Mouse (Mus musculus) liver, adult 2 months (tissue): ENCODE results near the gene Sfxn3. TPM values are rescaled to one million over a fixed set of nuclear protein-coding genes. Genes with fewer than 3 reads are reported as not detected.
A peak's percentile ranks its signal among the peaks of the same experiment; 100 is the strongest.

Source experiments
- DNase-seq: peaks from one replicate; pipeline ENCODE4 v3.0.0-alpha.2; 2011; ENCODE audit warnings: low read depth, low spot score; ENCODE audit errors: extremely low read depth
- H3K27ac ChIP-seq: fragments of 200-500 bp; replicated peaks from 2 replicates; pipeline ENCODE4 v1.5.1; 2012; ENCODE audit warnings: low read depth, mild to moderate bottlenecking, control low read depth, inconsistent platforms, low read length; ENCODE audit not compliant: insufficient read depth
- H3K27me3 ChIP-seq: fragments of 200-500 bp; 2 replicates; pipeline ENCODE4 v1.6.1; 2012; ENCODE audit warnings: mild to moderate bottlenecking, moderate library complexity, low read length, inconsistent platforms; ENCODE audit not compliant: control insufficient read depth, insufficient read depth
- H3K36me3 ChIP-seq: fragments of 200-500 bp; 2 replicates; pipeline ENCODE4 v1.6.1; 2012; ENCODE audit warnings: low read length, inconsistent platforms; ENCODE audit not compliant: control insufficient read depth, insufficient read depth
- H3K4me1 ChIP-seq: fragments of 200-500 bp; 2 replicates; pipeline ENCODE4 v1.6.1; 2011; ENCODE audit warnings: low read length; ENCODE audit not compliant: control insufficient read depth, insufficient read depth
- H3K4me3 ChIP-seq: fragments of 200-500 bp; 2 replicates; pipeline ENCODE4 v1.5.1; 2011; ENCODE audit warnings: low read depth, mild to moderate bottlenecking, control low read depth, low read length, moderate library complexity; ENCODE audit not compliant: insufficient read depth
- H3K79me2 ChIP-seq: fragments of 200-500 bp; 2 replicates; pipeline ENCODE4 v1.6.1; 2012; ENCODE audit warnings: inconsistent platforms, mild to moderate bottlenecking, low read length, moderate library complexity; ENCODE audit not compliant: control insufficient read depth, insufficient read depth
- H3K9ac ChIP-seq: fragments of 200-500 bp; 2 replicates; pipeline ENCODE4 v1.6.1; 2012; ENCODE audit warnings: low read depth, mild to moderate bottlenecking, control low read depth, inconsistent platforms, low read length
- CTCF ChIP-seq: fragments of 200-500 bp; IDR thresholded peaks from 2 replicates; pipeline ENCODE4 v1.5.1; 2011; ENCODE audit warnings: low read depth, low read length, control low read depth
- POLR2A ChIP-seq: fragments of 200-500 bp; IDR thresholded peaks from 2 replicates; pipeline ENCODE4 v1.6.1; 2011; ENCODE audit warnings: low read length, control low read depth; ENCODE audit not compliant: insufficient read depth; ENCODE audit errors: extremely low read depth
- WGBS: fragments of 180-500 bp; shearing (Covaris S2); methylation state at CpG from one replicate; pipeline ENCODE4 v1.1.7; 2018; 5-methylcytosine and 5-hydroxymethylcytosine counted together
- polyA plus RNA-seq: library from polyadenylated mRNA; depleted of rRNA; stranded (reverse); fragments of >200 nt; gene quantifications from 2 replicates; pipeline ENCODE4 v1.2.3, GENCODE M21; 2012
- total RNA-seq: library from RNA; depleted of rRNA; stranded (reverse); fragments of >200 nt; gene quantifications from 2 replicates; pipeline ENCODE4 v1.2.3, GENCODE M21; 2014

The Sfxn3 gene
- total and polyA plus RNA-seq, 2 experiments: 0.65 to 1.5 TPM

DNA sequence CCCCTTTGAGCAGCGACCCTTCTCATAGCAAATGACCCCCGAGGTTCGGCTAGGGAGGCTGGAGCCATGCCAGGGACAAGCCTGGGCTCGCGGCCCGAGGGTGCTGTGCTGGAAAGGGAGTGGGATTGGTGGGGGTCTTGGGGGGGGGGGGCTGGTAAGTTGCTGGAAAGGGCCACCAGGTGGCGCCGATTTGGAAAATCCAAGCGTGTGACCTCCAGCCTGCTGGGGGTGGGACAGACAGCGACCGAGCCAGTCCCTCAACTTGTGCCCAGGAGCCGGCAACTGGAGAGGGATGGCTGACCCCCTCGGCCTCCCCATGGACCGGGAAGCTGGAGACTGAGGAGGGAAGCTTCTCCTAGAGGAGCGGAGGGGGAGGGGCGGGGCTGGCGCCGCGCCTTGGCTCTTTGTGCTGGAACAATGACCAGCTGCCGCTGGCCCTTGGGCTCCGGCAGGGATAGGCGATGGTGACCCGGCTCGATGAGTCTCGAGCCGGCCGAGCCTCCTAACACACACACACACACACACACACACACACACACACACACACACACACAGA, 30.0 kb upstream of the Sfxn3 start:
- Histone ChIP-seq H3K79me2 (peaks cover 16% of the 10 kb centered on the region; the same call in 1 of the 2 replicates), H3K27ac (peak overlapping the region; percentile 67), H3K9ac (peak overlapping the region; percentile 67), H3K27me3 (no peaks in the 10 kb centered on the region), H3K4me3 (peak overlapping the region; percentile 63), H3K4me1 (peaks cover 16% of the 10 kb centered on the region), H3K36me3 (no peaks in the 10 kb centered on the region)
- WGBS: under 1% methylated on average over 19 of the region's 27 CpGs
- peak; percentile 62 for DNase-seq
- TF ChIP-seq POLR2A: no peak
- TF ChIP-seq CTCF: peak; percentile 50

GRCm38 (mm10) chr19:45017909-45018308, 29.4 kb upstream of the Sfxn3 start:
- H3K36me3 ChIP-seq: 0 out of 2 replicates have a peak, but pooled peaks cover 3% of the 10 kb centered on the region
- DNase-seq: no peak
- peak overlapping the region; percentile 67 for H3K9ac ChIP-seq
- no peaks in the 10 kb centered on the region for H3K27me3 ChIP-seq
- 2% methylated on average over 39 of the region's 48 CpGs for WGBS
- H3K4me3 ChIP-seq: peak overlapping the region; percentile 63
- peaks cover 16% of the 10 kb centered on the region; the same call in 1 of the 2 replicates for H3K79me2 ChIP-seq
- peaks cover 16% of the 10 kb centered on the region for H3K4me1 ChIP-seq
- TF ChIP-seq POLR2A: no peak
- H3K27ac ChIP-seq: peak overlapping the region; percentile 62

DNA sequence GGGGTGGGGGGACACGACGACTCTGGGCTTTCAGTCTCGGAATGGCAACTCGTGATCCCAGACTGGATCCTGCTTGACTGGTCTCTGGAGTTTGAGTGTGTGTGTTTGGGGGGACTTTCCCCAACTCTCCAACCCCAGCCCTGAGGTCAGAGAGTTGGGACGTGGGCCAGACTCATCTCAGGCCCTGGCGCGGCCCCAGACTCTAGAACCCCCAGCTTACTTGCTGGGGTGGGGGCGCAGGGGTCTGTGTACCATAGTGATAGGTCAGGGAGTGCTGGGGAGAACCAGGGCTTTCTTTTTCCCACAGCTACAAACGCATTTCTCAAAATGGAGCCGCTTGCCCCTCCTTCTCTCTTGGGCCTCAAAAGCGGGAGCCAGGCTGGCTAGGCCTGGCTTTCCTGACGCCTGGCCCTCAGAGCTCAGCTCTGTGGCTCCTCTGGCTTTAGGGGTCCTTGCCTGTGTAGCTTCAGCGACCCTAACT, 28.9 kb upstream of the Sfxn3 start:
- H3K27me3 ChIP-seq: no peaks in the 10 kb centered on the region
- WGBS: 29% methylated on average over 13 of the region's 13 CpGs
- H3K79me2 ChIP-seq: peaks cover 16% of the 10 kb centered on the region; the same call in 1 of the 2 replicates
- H3K9ac ChIP-seq: peak overlapping the region; percentile 67
- peaks cover 16% of the 10 kb centered on the region for H3K4me1 ChIP-seq
- H3K36me3 ChIP-seq: 0 out of 2 replicates have a peak, but pooled peaks cover 3% of the 10 kb centered on the region
- DNase-seq: no peak
- TF ChIP-seq CTCF: no peak
- no peak for TF ChIP-seq POLR2A
- peak overlapping the region; percentile 63 for H3K4me3 ChIP-seq
- peak overlapping the region; percentile 58 for H3K27ac ChIP-seq

- DNase-seq: no peak
- 71% methylated on average over 6 of the region's 6 CpGs for WGBS
- peaks cover 5% of the 10 kb centered on the region; the same call in 1 of the 2 replicates for H3K36me3 ChIP-seq
- H3K9ac ChIP-seq: no peak overlapping the region
- peaks cover 7% of the 10 kb centered on the region for H3K4me1 ChIP-seq
- H3K27ac ChIP-seq: no peak overlapping the region
- peaks cover 16% of the 10 kb centered on the region; the same call in 1 of the 2 replicates for H3K79me2 ChIP-seq
- no peaks in the 10 kb centered on the region for H3K27me3 ChIP-seq
- H3K4me3 ChIP-seq: no peak overlapping the region
- TF ChIP-seq POLR2A: no peak
- TF ChIP-seq CTCF: no peak
Observed at GRCm38 (mm10) chr19:45020348-45020747, 27.0 kb upstream of the Sfxn3 start.

- no peak for DNase-seq
- H3K4me1 ChIP-seq: peaks cover 7% of the 10 kb centered on the region
- no peak overlapping the region for H3K9ac ChIP-seq
- WGBS: 88% methylated on average over 15 of the region's 15 CpGs
- no peak for TF ChIP-seq CTCF
- no peak for TF ChIP-seq POLR2A
- H3K27me3 ChIP-seq: no peaks in the 10 kb centered on the region
- H3K4me3 ChIP-seq: no peak overlapping the region
- H3K36me3 ChIP-seq: peaks cover 10% of the 10 kb centered on the region; the same call in 1 of the 2 replicates
- peaks cover 16% of the 10 kb centered on the region; the same call in 1 of the 2 replicates for H3K79me2 ChIP-seq
- H3K27ac ChIP-seq: no peak overlapping the region
Observed at GRCm38 (mm10) chr19:45021362-45021761, 25.9 kb upstream of the Sfxn3 start.

- H3K4me1 ChIP-seq: no peaks in the 10 kb centered on the region
- H3K27me3 ChIP-seq: no peaks in the 10 kb centered on the region
- 0 out of 2 replicates have a peak, but pooled peaks cover 11% of the 10 kb centered on the region for H3K79me2 ChIP-seq
- no peak overlapping the region for H3K27ac ChIP-seq
- TF ChIP-seq POLR2A: no peak
- TF ChIP-seq CTCF: no peak
- H3K9ac ChIP-seq: no peak overlapping the region
- no peak overlapping the region for H3K4me3 ChIP-seq
- 88% methylated on average over 11 of the region's 11 CpGs for WGBS
- peaks cover 14% of the 10 kb centered on the region; the same call in 1 of the 2 replicates for H3K36me3 ChIP-seq
- no peak for DNase-seq
Observed at GRCm38 (mm10) chr19:45023993-45024392, 23.3 kb upstream of the Sfxn3 start.
